Mouse (Mus musculus): Measurements from ENCODE around the gene Qtrt2. TPM values are rescaled to one million over a fixed set of nuclear protein-coding genes. Genes with fewer than 3 reads are reported as not detected.

Gene Qtrt2
- 9.1 and 10.8 TPM in 2 replicates for polyA plus RNA-seq (2015; fragmentation: Nextera tagmentation; extraction: Ambion mirVana)

- Histone ChIP-seq H3K9ac (no peak within 1 kb of the TSS), H3K27me3 (no peaks in the 10 kb centered on the region), H3K4me3 (replicated peaks) (no peak within 1 kb of the TSS), H3K9me3 (replicated peaks) (no peaks in the 10 kb centered on the region), H3K4me1 (replicated peaks) (no peaks in the 10 kb centered on the region), H3K27ac (no peak within 1 kb of the TSS), H3K4me2 (no peak within 1 kb of the TSS), H3K36me3 (no peaks in the 10 kb centered on the region)
- WGBS (ENCODE audit: insufficient replicate concordance): 59% methylated on average over 6 of the region's 6 CpGs
- DNase-seq: no peak
- no peak for ATAC-seq (ENCODE audit: low read depth)
Measured at GRCm38 (mm10) chr16:43926341-43926859, at the start of gene Qtrt2. Gene Qtrt2 (minus strand): TSS chr16:43926809.

GRCm38 (mm10) chr16:43973606-43974220 lies 47.1 kb upstream of the Qtrt2 start:
- H3K4me2 ChIP-seq: no peak overlapping the region
- no peaks in the 10 kb centered on the region for H3K36me3 ChIP-seq
- no peak overlapping the region for H3K9ac ChIP-seq
- DNase-seq (no peak), ATAC-seq (ENCODE audit: low read depth) (no peak)
- H3K27me3 ChIP-seq: peaks cover 3% of the 10 kb centered on the region
- no peaks in the 10 kb centered on the region for H3K9me3 ChIP-seq (replicated peaks)
- H3K4me1 ChIP-seq (replicated peaks): no peaks in the 10 kb centered on the region
- no peak overlapping the region for H3K27ac ChIP-seq
- no peak overlapping the region for H3K4me3 ChIP-seq (replicated peaks)
- WGBS (ENCODE audit: insufficient replicate concordance): 76% methylated on average over 22 of the region's 22 CpGs

GRCm38 (mm10) chr16:43973147-43973546 lies 46.5 kb upstream of the Qtrt2 start:
- no peak for ATAC-seq (ENCODE audit: low read depth)
- no peaks in the 10 kb centered on the region for H3K4me1 ChIP-seq (replicated peaks)
- no peaks in the 10 kb centered on the region for H3K36me3 ChIP-seq
- no peaks in the 10 kb centered on the region; the same call in 1 of the 2 replicates for H3K27me3 ChIP-seq
- DNase-seq: no peak
- H3K4me2 ChIP-seq: no peak overlapping the region
- H3K9me3 ChIP-seq (replicated peaks): no peaks in the 10 kb centered on the region
- no peak overlapping the region for H3K9ac ChIP-seq
- no peak overlapping the region for H3K27ac ChIP-seq
- whole genome bisulfite sequencing (ENCODE audit: insufficient replicate concordance): 70% methylated on average over 11 of the region's 11 CpGs
- no peak overlapping the region for H3K4me3 ChIP-seq (replicated peaks)

- H3K9me3 ChIP-seq (replicated peaks): no peaks in the 10 kb centered on the region
- no peak overlapping the region for H3K9ac ChIP-seq
- no peaks in the 10 kb centered on the region; the same call in 1 of the 2 replicates for H3K27me3 ChIP-seq
- H3K4me1 ChIP-seq (replicated peaks): no peaks in the 10 kb centered on the region
- no peaks in the 10 kb centered on the region for H3K36me3 ChIP-seq
- H3K4me3 ChIP-seq (replicated peaks): no peak overlapping the region
- no peak overlapping the region for H3K27ac ChIP-seq
- WGBS (ENCODE audit: insufficient replicate concordance): 77% methylated on average over 2 of the region's 2 CpGs
- ATAC-seq (ENCODE audit: low read depth): no peak
- no peak for DNase-seq
- no peak overlapping the region for H3K4me2 ChIP-seq
Measured at GRCm38 (mm10) chr16:43972391-43972790, 45.8 kb upstream of the Qtrt2 start.

GRCm38 (mm10) chr16:43971741-43972140 lies 45.1 kb upstream of the Qtrt2 start:
- DNase-seq: no peak

GRCm38 (mm10) chr16:43971189-43971588 lies 44.6 kb upstream of the Qtrt2 start:
- no peak overlapping the region for H3K4me2 ChIP-seq
- no peaks in the 10 kb centered on the region for H3K9me3 ChIP-seq (replicated peaks)
- no peaks in the 10 kb centered on the region for H3K27me3 ChIP-seq
- DNase-seq (no peak), ATAC-seq (ENCODE audit: low read depth) (no peak)
- no peak overlapping the region for H3K4me3 ChIP-seq (replicated peaks)
- no peaks in the 10 kb centered on the region for H3K36me3 ChIP-seq
- 84% methylated on average over 11 of the region's 11 CpGs for WGBS (ENCODE audit: insufficient replicate concordance)
- H3K9ac ChIP-seq: no peak overlapping the region
- 0 out of 2 replicates have a peak, but pooled peaks cover under 1% of the 10 kb centered on the region for H3K4me1 ChIP-seq (replicated peaks)
- H3K27ac ChIP-seq: no peak overlapping the region

More at GRCm38 (mm10) chr16:43971741-43972140, 45.1 kb upstream of the Qtrt2 start:
- no peaks in the 10 kb centered on the region for H3K9me3 ChIP-seq (replicated peaks)
- H3K9ac ChIP-seq: no peak overlapping the region
- H3K4me1 ChIP-seq (replicated peaks): no peaks in the 10 kb centered on the region
- no peaks in the 10 kb centered on the region for H3K27me3 ChIP-seq
- H3K4me3 ChIP-seq (replicated peaks): no peak overlapping the region
- H3K27ac ChIP-seq: no peak overlapping the region
- no peak for ATAC-seq (ENCODE audit: low read depth)
- no peak overlapping the region for H3K4me2 ChIP-seq
- H3K36me3 ChIP-seq: no peaks in the 10 kb centered on the region
- WGBS (ENCODE audit: insufficient replicate concordance): 74% methylated on average over 9 of the region's 9 CpGs

- Histone ChIP-seq H3K4me2 (no peak overlapping the region), H3K4me3 (replicated peaks) (no peak overlapping the region), H3K9me3 (replicated peaks) (no peaks in the 10 kb centered on the region), H3K9ac (no peak overlapping the region), H3K27me3 (no peaks in the 10 kb centered on the region), H3K36me3 (no peaks in the 10 kb centered on the region), H3K4me1 (replicated peaks) (0 out of 2 replicates have a peak, but pooled peaks cover 2% of the 10 kb centered on the region), H3K27ac (no peak overlapping the region)
- DNase-seq: no peak
- no peak for ATAC-seq (ENCODE audit: low read depth)
- 60% methylated on average over 3 of the region's 3 CpGs for WGBS (ENCODE audit: insufficient replicate concordance)
Measured at GRCm38 (mm10) chr16:43970426-43970825, 43.8 kb upstream of the Qtrt2 start.

- H3K27me3 ChIP-seq: no peaks in the 10 kb centered on the region
- no peak for ATAC-seq (ENCODE audit: low read depth)
- H3K4me2 ChIP-seq: no peak overlapping the region
- no peak overlapping the region for H3K27ac ChIP-seq
- no peak overlapping the region for H3K9ac ChIP-seq
- no peaks in the 10 kb centered on the region for H3K9me3 ChIP-seq (replicated peaks)
- H3K4me1 ChIP-seq (replicated peaks): 0 out of 2 replicates have a peak, but pooled peaks cover 2% of the 10 kb centered on the region
- no peak overlapping the region for H3K4me3 ChIP-seq (replicated peaks)
- 78% methylated on average over 13 of the region's 13 CpGs for WGBS (ENCODE audit: insufficient replicate concordance)
- no peak for DNase-seq
- H3K36me3 ChIP-seq: 0 out of 2 replicates have a peak, but pooled peaks cover 4% of the 10 kb centered on the region
Measured at GRCm38 (mm10) chr16:43965781-43966389, 39.3 kb upstream of the Qtrt2 start.

- Histone ChIP-seq H3K36me3 (0 out of 2 replicates have a peak, but pooled peaks cover 4% of the 10 kb centered on the region), H3K9me3 (replicated peaks) (no peaks in the 10 kb centered on the region), H3K4me1 (replicated peaks) (0 out of 2 replicates have a peak, but pooled peaks cover 2% of the 10 kb centered on the region), H3K4me3 (replicated peaks) (no peak overlapping the region), H3K27me3 (no peaks in the 10 kb centered on the region), H3K27ac (no peak overlapping the region), H3K9ac (no peak overlapping the region), H3K4me2 (no peak overlapping the region)
- DNase-seq (no peak), ATAC-seq (ENCODE audit: low read depth) (no peak)
- WGBS (ENCODE audit: insufficient replicate concordance): 73% methylated on average over 3 of the region's 3 CpGs
Measured at GRCm38 (mm10) chr16:43963780-43964179, 37.2 kb upstream of the Qtrt2 start.

GRCm38 (mm10) chr16:43963291-43963690 lies 36.7 kb upstream of the Qtrt2 start:
- Histone ChIP-seq H3K4me2 (no peak overlapping the region), H3K9me3 (replicated peaks) (no peaks in the 10 kb centered on the region), H3K4me3 (replicated peaks) (no peak overlapping the region), H3K27me3 (no peaks in the 10 kb centered on the region), H3K9ac (no peak overlapping the region), H3K4me1 (replicated peaks) (0 out of 2 replicates have a peak, but pooled peaks cover 2% of the 10 kb centered on the region), H3K27ac (no peak overlapping the region), H3K36me3 (0 out of 2 replicates have a peak, but pooled peaks cover 4% of the 10 kb centered on the region)
- no peak for ATAC-seq (ENCODE audit: low read depth)
- WGBS (ENCODE audit: insufficient replicate concordance): 83% methylated on average over 9 of the region's 9 CpGs
- no peak for DNase-seq

GRCm38 (mm10) chr16:43958038-43958437 lies 31.4 kb upstream of the Qtrt2 start:
- H3K9ac ChIP-seq: no peak overlapping the region
- H3K36me3 ChIP-seq: no peaks in the 10 kb centered on the region; the same call in 1 of the 2 replicates
- no peak for DNase-seq
- H3K4me3 ChIP-seq (replicated peaks): no peak overlapping the region
- H3K9me3 ChIP-seq (replicated peaks): no peaks in the 10 kb centered on the region
- H3K4me2 ChIP-seq: no peak overlapping the region
- 67% methylated on average over 4 of the region's 4 CpGs for WGBS (ENCODE audit: insufficient replicate concordance)
- no peak for ATAC-seq (ENCODE audit: low read depth)
- H3K27me3 ChIP-seq: no peaks in the 10 kb centered on the region
- no peak overlapping the region for H3K27ac ChIP-seq
- no peaks in the 10 kb centered on the region for H3K4me1 ChIP-seq (replicated peaks)
